Mouse (Mus musculus): ENCODE measurements around the gene Zfp985. TPM values are rescaled to one million over a fixed set of nuclear protein-coding genes. Genes with fewer than 3 reads are reported as not detected.
A peak's percentile ranks its signal among the peaks of the same experiment; 100 is the strongest.
"Not testable (repeated sequence)": the region's sequence is repeated elsewhere in the genome, so short reads cannot be mapped to it uniquely, and the experiment has no call there.

Zfp985 gene
- polyA plus RNA-seq, 1 experiment from 2014 or later, result 0.18 TPM

DNA sequence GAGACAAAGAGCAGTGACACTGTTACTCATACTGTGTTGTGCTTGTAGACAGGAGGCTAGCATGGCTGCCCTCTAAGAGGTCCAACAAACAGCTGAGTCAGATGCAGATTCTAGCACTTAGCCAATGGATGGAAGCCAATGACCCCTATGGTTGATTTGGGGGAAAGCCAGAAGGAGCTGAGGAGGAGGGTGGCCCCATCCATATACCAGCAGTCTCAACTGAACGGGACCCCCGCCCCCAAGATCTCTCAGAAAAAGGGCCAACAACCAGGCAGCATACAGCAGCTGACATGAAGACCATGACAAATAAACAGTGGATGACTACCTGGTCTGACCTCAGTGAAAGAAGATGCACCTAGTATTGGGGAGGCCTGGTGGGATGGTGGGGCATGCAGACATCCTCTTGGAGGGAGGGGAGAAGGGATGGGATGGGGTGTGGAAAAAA, 80.8 kb downstream of the Zfp985 start:
- H3K4me3 ChIP-seq; H3K27me3 ChIP-seq; H3K9ac ChIP-seq; H3K27ac ChIP-seq (replicated peaks); H3K9me3 ChIP-seq; H3K36me3 ChIP-seq; H3K4me1 ChIP-seq (replicated peaks); H3K4me2 ChIP-seq: not testable (repeated sequence)
- WGBS, result no CpG with 5 or more reads among the region's 2 CpGs
- ATAC-seq (ENCODE audit: low FRiP score, low read depth), result peak; percentile 65

Other genes starting within 250 kb of the Zfp985 start
- gene Zfp988, start 247.6 kb upstream of the Zfp985 start, polyA plus RNA-seq (2015; fragmentation: Nextera tagmentation; extraction: Ambion mirVana), result 0.10 and 0.12 TPM in 2 replicates
- 0.14 TPM in 1 of 2 replicates, not detected in the other for gene Zfp978, start 192.0 kb upstream of the Zfp985 start, polyA plus RNA-seq (2015; fragmentation: Nextera tagmentation; extraction: Ambion mirVana)
- 3.9 and 5.0 TPM in 2 replicates for gene Zfp982, start 60.9 kb upstream of the Zfp985 start, polyA plus RNA-seq (2015; fragmentation: Nextera tagmentation; extraction: Ambion mirVana)
- gene Gm16503, start 13.1 kb upstream of the Zfp985 start, polyA plus RNA-seq (2015; fragmentation: Nextera tagmentation; extraction: Ambion mirVana), result 0.73 and 0.83 TPM in 2 replicates
- 2.0 and 2.9 TPM in 2 replicates for gene Zfp979, start 89.2 kb downstream of the Zfp985 start, polyA plus RNA-seq (2015; fragmentation: Nextera tagmentation; extraction: Ambion mirVana)
- not detected in 2 replicates for gene Zfp534, start 149.3 kb downstream of the Zfp985 start, polyA plus RNA-seq (2015; fragmentation: Nextera tagmentation; extraction: Ambion mirVana)

All from hindbrain, embryonic 15.5 days (tissue).